ENCODE assay signal across 8 mouse cellular contexts in genomic region chr13:55446483-55447105, GRCm38 (mm10). TPM values are rescaled to one million over a fixed set of nuclear protein-coding genes. Genes with fewer than 3 reads are reported as not detected.
A peak's percentile ranks its signal among the peaks of the same experiment; 100 is the strongest.
DNase-seq lines count a peak whose midpoint lies in the region; ATAC-seq lines count a peak whose summit lies in the region.
"Had no signal": no experiment of that assay in that cellular context is flagged by ENCODE, and none has a peak within 500 bp of the region (broad histone marks: within the 10 kb centered on the region; RNA-seq: fewer than 3 reads in every experiment).

No protein-coding gene starts in this region.

- no peaks in the 10 kb centered on the region for H3K27me3 ChIP-seq in forebrain, embryonic 12.5 days
- no peaks in the 10 kb centered on the region for H3K27me3 ChIP-seq in liver, embryonic 13.5 days

- peaks cover 28% of the 10 kb centered on the region for H3K36me3 ChIP-seq in forebrain, embryonic 12.5 days (replicated peaks)
- H3K36me3 ChIP-seq in liver, embryonic 13.5 days, result peaks cover 33% of the 10 kb centered on the region

- peak; percentile 36 for DNase-seq in thymus, postnatal 4 days
- DNase-seq in thymus, postnatal 10 days (ENCODE audit: low spot score in 2 of 2), result no peak
- peak; percentile 81 for DNase-seq in liver, embryonic 13.5 days
- no peak for DNase-seq in left cerebral cortex, postnatal 14 days (ENCODE audit: low spot score in 2 of 2)
- DNase-seq in embryo, embryonic 9.5 days (ENCODE audit: extremely low spot score), result no peak
- no peak for DNase-seq in kidney, postnatal 25 days

- no peak overlapping the region for H3K27ac ChIP-seq in forebrain, embryonic 12.5 days
- H3K27ac ChIP-seq in liver, embryonic 13.5 days, result peak overlapping the region; percentile 97

- H3K9me3 ChIP-seq in forebrain, embryonic 12.5 days, result no peaks in the 10 kb centered on the region
- no peaks in the 10 kb centered on the region for H3K9me3 ChIP-seq in liver, embryonic 13.5 days (replicated peaks)

- ATAC-seq in forebrain, embryonic 12.5 days (ENCODE audit: low FRiP score), result no peak
- peak; percentile 70 for ATAC-seq in liver, embryonic 13.5 days (ENCODE audit: low read depth)

- 83% methylated on average over 6 of the region's 6 CpGs for WGBS in forebrain, embryonic 12.5 days
- WGBS in liver, embryonic 13.5 days (ENCODE audit: insufficient replicate concordance), result 40% methylated on average over 6 of the region's 6 CpGs

- intact Hi-C loops in left cerebral cortex, postnatal 14 days (cut with DNase I), result no loop called here

- H3K9ac ChIP-seq in forebrain, embryonic 12.5 days, result peak overlapping the region; percentile 96
- H3K9ac ChIP-seq in liver, embryonic 13.5 days, result peak overlapping the region; percentile 95

- peak overlapping the region; percentile 80 for H3K4me3 ChIP-seq in forebrain, embryonic 12.5 days (replicated peaks)
- H3K4me3 ChIP-seq in liver, embryonic 13.5 days (replicated peaks), result peak overlapping the region; percentile 84

- peak overlapping the region; percentile 66 for H3K4me2 ChIP-seq in forebrain, embryonic 12.5 days
- H3K4me2 ChIP-seq in liver, embryonic 13.5 days, result peak overlapping the region; percentile 88

- H3K4me1 ChIP-seq in forebrain, embryonic 12.5 days, result peaks cover 28% of the 10 kb centered on the region
- peaks cover 65% of the 10 kb centered on the region for H3K4me1 ChIP-seq in liver, embryonic 13.5 days (replicated peaks)

RNA-seq across cellular contexts. Expression of gene Grk6, which starts 1.7 kb away (rescaled TPM):
- 54.2 and 58.1 TPM in 2 replicates for polyA plus RNA-seq in forebrain, embryonic 12.5 days (2016; fragmentation: Nextera tagmentation; extraction: Ambion mirVana)
- 23.7 and 25.2 TPM in 2 replicates for polyA plus RNA-seq in liver, embryonic 13.5 days (2015; fragmentation: Nextera tagmentation; extraction: Ambion mirVana)
- total RNA-seq in left cerebral cortex, postnatal 14 days (2021), result 10 to 100 TPM; 67.5 to 67.8 TPM

RNA-seq across cellular contexts. Expression of gene Prr7, which starts 17.5 kb away (rescaled TPM):
- 1.7 and 2.7 TPM in 2 replicates for polyA plus RNA-seq in forebrain, embryonic 12.5 days (2016; fragmentation: Nextera tagmentation; extraction: Ambion mirVana)
- not detected in 2 replicates for polyA plus RNA-seq in liver, embryonic 13.5 days (2015; fragmentation: Nextera tagmentation; extraction: Ambion mirVana)
- 100 to 1,000 TPM in 1 of 2 experiments, 10 to 100 TPM in 1; 98.9 to 104 TPM for total RNA-seq in left cerebral cortex, postnatal 14 days (2021)

RNA-seq across cellular contexts. Expression of gene F12, which starts 20.0 kb away (rescaled TPM):
- polyA plus RNA-seq in forebrain, embryonic 12.5 days (2016; fragmentation: Nextera tagmentation; extraction: Ambion mirVana), result not detected in 2 replicates
- 56.5 and 59.8 TPM in 2 replicates for polyA plus RNA-seq in liver, embryonic 13.5 days (2015; fragmentation: Nextera tagmentation; extraction: Ambion mirVana)
- under 1 TPM in 1 of 2 experiments, not detected in 1; 0.30 TPM for total RNA-seq in left cerebral cortex, postnatal 14 days (2021)
- total RNA-seq: hematopoietic stem cell, adult 5-6 weeks had no signal

RNA-seq across cellular contexts. Expression of gene Pfn3, which starts 31.6 kb away (rescaled TPM):
- polyA plus RNA-seq in forebrain, embryonic 12.5 days (2016; fragmentation: Nextera tagmentation; extraction: Ambion mirVana), result not detected in 2 replicates
- not detected in 2 replicates for polyA plus RNA-seq in liver, embryonic 13.5 days (2015; fragmentation: Nextera tagmentation; extraction: Ambion mirVana)
- under 1 TPM in 1 of 2 experiments, not detected in 1; 0.70 TPM for total RNA-seq in left cerebral cortex, postnatal 14 days (2021)
- total RNA-seq: hematopoietic stem cell, adult 5-6 weeks had no signal

RNA-seq across cellular contexts. Expression of gene Dbn1, which starts 41.3 kb away (rescaled TPM):
- polyA plus RNA-seq in forebrain, embryonic 12.5 days (2016; fragmentation: Nextera tagmentation; extraction: Ambion mirVana), result 591 and 654 TPM in 2 replicates
- 11.5 and 12.3 TPM in 2 replicates for polyA plus RNA-seq in liver, embryonic 13.5 days (2015; fragmentation: Nextera tagmentation; extraction: Ambion mirVana)
- 100 to 1,000 TPM; 326 to 327 TPM for total RNA-seq in left cerebral cortex, postnatal 14 days (2021)

Comparison
In these comparisons a context has a peak if more than half of its experiments do, and no peak if none do; other contexts are left out.
1. DNase-seq: peak in thymus, postnatal 4 days (single experiment) and liver, embryonic 13.5 days (single experiment); none in thymus, postnatal 10 days (0 of 2), left cerebral cortex, postnatal 14 days (0 of 2), embryo, embryonic 9.5 days (single experiment) and kidney, postnatal 25 days (0 of 2).
2. RNA of gene F12, which starts 20.0 kb away (polyA plus RNA-seq): 56.5 to 59.8 TPM in liver, embryonic 13.5 days; not detected in forebrain, embryonic 12.5 days; every median in the first group is over 10 times any median in the second.